Mouse (Mus musculus): ENCODE results near the gene Coro6.

- no peak for TF ChIP-seq CTCF (IDR thresholded peaks at IDR 0.05; ENCODE audit: borderline replicate concordance, control insufficient read depth, extremely low read depth, insufficient read depth, low read length, poor library complexity)
- no peak for TF ChIP-seq POLR2A (IDR thresholded peaks at IDR 0.05; ENCODE audit: control insufficient read depth, extremely low read depth, insufficient read depth, low read length, poor library complexity)
These were observed 17.3 kb upstream of the Coro6 start for GRCm38 (mm10) chr11:77444939-77445338.

Measured in thymus, adult 2 months (tissue).